Mouse (Mus musculus): ENCODE measurements around the gene H2-T23.

- TF ChIP-seq EP300 (optimal IDR thresholded peaks at IDR 0.05) (no peak), CTCF (IDR thresholded peaks at IDR 0.05; ENCODE audit: low read depth) (no peak)
Observed at GRCm38 (mm10) chr17:36017046-36017445, 15.6 kb downstream of the H2-T23 start.

All from stomach, postnatal 0 days (tissue).